Mouse (Mus musculus) lung, postnatal 10 days (tissue): ENCODE data around the gene BC048562.

Experiments used
- DNase-seq: peaks from one replicate; pipeline ENCODE4 v3.0.0; 2021

The BC048562 gene

GRCm38 (mm10) chr9:108451170-108451493, 14.8 kb downstream of the BC048562 start:
- no peak for DNase-seq

GRCm38 (mm10) chr9:108451519-108452160, 15.4 kb downstream of the BC048562 start:
- no peak for DNase-seq

- peak; percentile 94 for DNase-seq
Measured at GRCm38 (mm10) chr9:108452291-108452906, 16.1 kb downstream of the BC048562 start.

GRCm38 (mm10) chr9:108452911-108453310, 16.6 kb downstream of the BC048562 start:
- no peak for DNase-seq

GRCm38 (mm10) chr9:108453458-108453857, 17.2 kb downstream of the BC048562 start:
- DNase-seq: no peak

GRCm38 (mm10) chr9:108454429-108454828, 18.1 kb downstream of the BC048562 start:
- DNase-seq: no peak

- DNase-seq: no peak
Measured at GRCm38 (mm10) chr9:108455747-108456571, 19.7 kb downstream of the BC048562 start.

GRCm38 (mm10) chr9:108456953-108457352, 20.7 kb downstream of the BC048562 start:
- DNase-seq: no peak

- DNase-seq: no peak
Measured at GRCm38 (mm10) chr9:108459939-108460318, 23.6 kb downstream of the BC048562 start.

GRCm38 (mm10) chr9:108460319-108461178, 24.3 kb downstream of the BC048562 start, which contains the start of gene Ccdc71:
Gene Ccdc71 (plus strand): TSS chr9:108460527.
- peak; percentile 92 for DNase-seq

- no peak for DNase-seq
Measured at GRCm38 (mm10) chr9:108461181-108461631, 24.9 kb downstream of the BC048562 start, which contains the start of gene Klhdc8b. Gene Klhdc8b (minus strand): TSS chr9:108461581.

- no peak for DNase-seq
Measured at GRCm38 (mm10) chr9:108461675-108462074, 25.4 kb downstream of the BC048562 start.

GRCm38 (mm10) chr9:108462192-108462591, 25.9 kb downstream of the BC048562 start:
- peak; percentile 71 for DNase-seq

GRCm38 (mm10) chr9:108463713-108464112, 27.4 kb downstream of the BC048562 start:
- no peak for DNase-seq

GRCm38 (mm10) chr9:108466219-108466618, 29.9 kb downstream of the BC048562 start:
- no peak for DNase-seq

GRCm38 (mm10) chr9:108469430-108469829, 33.1 kb downstream of the BC048562 start:
- no peak for DNase-seq

- no peak for DNase-seq
Measured at GRCm38 (mm10) chr9:108469845-108470244, 33.6 kb downstream of the BC048562 start.

- no peak for DNase-seq
Measured at GRCm38 (mm10) chr9:108474528-108474927, 38.2 kb downstream of the BC048562 start.

GRCm38 (mm10) chr9:108478638-108479156, 42.4 kb downstream of the BC048562 start:
- peak; percentile 92 for DNase-seq

GRCm38 (mm10) chr9:108479241-108479640, 43.0 kb downstream of the BC048562 start:
- DNase-seq: no peak

GRCm38 (mm10) chr9:108479721-108480351, 43.6 kb downstream of the BC048562 start, which contains the start of gene Lamb2:
Gene Lamb2 (plus strand): TSS chr9:108479736.
- DNase-seq: peak; percentile 74
